In genomic region chr3:89764119-89764724, GRCm38 (mm10) we compare ENCODE assay signal across 8 mouse cellular contexts. TPM values are rescaled to one million over a fixed set of nuclear protein-coding genes. Genes with fewer than 3 reads are reported as not detected.
DNase-seq lines count a peak whose midpoint lies in the region; ATAC-seq and TF ChIP-seq lines count a peak whose summit lies in the region.

Gene Chrnb2, minus strand, starts transcription at chr3:89764632.

- intact Hi-C loops in heart, postnatal 25 days (cut with DNase I), result no loop called here

- H3K27ac ChIP-seq in forebrain, embryonic 16.5 days (ENCODE audit: low read length), result peak within 1 kb of the TSS; percentile 74
- no peak within 1 kb of the TSS for H3K27ac ChIP-seq in lung, embryonic 14.5 days (ENCODE audit: low read depth)
- H3K27ac ChIP-seq in neural tube, embryonic 15.5 days (replicated peaks), result peak within 1 kb of the TSS; percentile 86

- no peak for TF ChIP-seq CTCF in G1E (IDR thresholded peaks at IDR 0.05; ENCODE audit: low read depth, low read length)
- TF ChIP-seq CTCF in lung, embryonic 14.5 days (IDR thresholded peaks at IDR 0.05; ENCODE audit: low read depth), result no peak

- ATAC-seq in G1E (ENCODE audit: extremely low read depth, insufficient number of reproducible peaks, low FRiP score, poor library complexity, severe bottlenecking), result no peak
- peak; percentile 75 for ATAC-seq in forebrain, embryonic 16.5 days
- ATAC-seq in lung, embryonic 14.5 days (ENCODE audit: insufficient read depth), result peak; percentile 95
- peak; percentile 81 for ATAC-seq in neural tube, embryonic 15.5 days (ENCODE audit: low FRiP score)

- H3K4me1 ChIP-seq in G1E (ENCODE audit: insufficient read depth, low read depth, low read length), result peaks cover 9% of the 10 kb centered on the region
- H3K4me1 ChIP-seq in forebrain, embryonic 16.5 days (replicated peaks; ENCODE audit: control insufficient read depth, insufficient read depth, low read length), result peaks cover 28% of the 10 kb centered on the region
- H3K4me1 ChIP-seq in lung, embryonic 14.5 days (ENCODE audit: insufficient read depth), result 0 out of 2 replicates have a peak, but pooled peaks cover 4% of the 10 kb centered on the region
- peaks cover 46% of the 10 kb centered on the region for H3K4me1 ChIP-seq in neural tube, embryonic 15.5 days

- under 1% methylated on average over 36 of the region's 36 CpGs for WGBS in forebrain, embryonic 16.5 days
- WGBS in lung, embryonic 14.5 days, result under 1% methylated on average over 36 of the region's 36 CpGs
- WGBS in neural tube, embryonic 15.5 days, result under 1% methylated on average over 36 of the region's 36 CpGs

- H3K9ac ChIP-seq in forebrain, embryonic 16.5 days (replicated peaks; ENCODE audit: low read depth, low read length), result peak within 1 kb of the TSS; percentile 74
- no peak within 1 kb of the TSS for H3K9ac ChIP-seq in lung, embryonic 14.5 days
- H3K9ac ChIP-seq in neural tube, embryonic 15.5 days (replicated peaks), result peak within 1 kb of the TSS; percentile 75

- peak within 1 kb of the TSS; percentile 76 for H3K4me2 ChIP-seq in forebrain, embryonic 16.5 days (ENCODE audit: low read length)
- peak within 1 kb of the TSS; percentile 37 for H3K4me2 ChIP-seq in lung, embryonic 14.5 days
- H3K4me2 ChIP-seq in neural tube, embryonic 15.5 days, result peak within 1 kb of the TSS; percentile 77

- H3K9me3 ChIP-seq in G1E (replicated peaks), result no peaks in the 10 kb centered on the region
- H3K9me3 ChIP-seq in forebrain, embryonic 16.5 days (ENCODE audit: control insufficient read depth, low read length), result no peaks in the 10 kb centered on the region
- no peaks in the 10 kb centered on the region for H3K9me3 ChIP-seq in lung, embryonic 14.5 days (ENCODE audit: low read depth, low read length)
- no peaks in the 10 kb centered on the region for H3K9me3 ChIP-seq in neural tube, embryonic 15.5 days (replicated peaks)

- peaks cover 46% of the 10 kb centered on the region for H3K27me3 ChIP-seq in G1E (ENCODE audit: insufficient read depth, low read length)
- H3K27me3 ChIP-seq in forebrain, embryonic 16.5 days (replicated peaks; ENCODE audit: control insufficient read depth, insufficient read depth, low read length), result peaks cover 2% of the 10 kb centered on the region; the same call in 1 of the 2 replicates
- 0 out of 2 replicates have a peak, but pooled peaks cover 8% of the 10 kb centered on the region for H3K27me3 ChIP-seq in lung, embryonic 14.5 days (ENCODE audit: insufficient read depth, low read length)
- no peaks in the 10 kb centered on the region for H3K27me3 ChIP-seq in neural tube, embryonic 15.5 days (replicated peaks)

- peak; percentile 57 for DNase-seq in G1E (ENCODE audit: low spot score)
- peak; percentile 65 to 74 for DNase-seq in cerebellum, adult 18-20 months
- peak; percentile 27 for DNase-seq in heart, postnatal 25 days (ENCODE audit: low spot score)
- peak; percentile 63 to 90 for DNase-seq in kidney, postnatal 36 days
- DNase-seq in lung, embryonic 14.5 days, result peak; percentile 94
- peak; percentile 31 to 44 for DNase-seq in thymus, adult 18-20 months

- peaks cover 7% of the 10 kb centered on the region for H3K36me3 ChIP-seq in G1E (replicated peaks)
- 0 out of 2 replicates have a peak, but pooled peaks cover 2% of the 10 kb centered on the region for H3K36me3 ChIP-seq in forebrain, embryonic 16.5 days (ENCODE audit: control insufficient read depth, insufficient read depth)
- H3K36me3 ChIP-seq in lung, embryonic 14.5 days (ENCODE audit: insufficient read depth), result no peaks in the 10 kb centered on the region
- H3K36me3 ChIP-seq in neural tube, embryonic 15.5 days, result peaks cover 21% of the 10 kb centered on the region

- no peak within 1 kb of the TSS; the same call in 1 of the 2 replicates for H3K4me3 ChIP-seq in G1E (ENCODE audit: low read depth, low read length)
- H3K4me3 ChIP-seq in forebrain, embryonic 16.5 days (replicated peaks; ENCODE audit: low read length), result peak within 1 kb of the TSS; percentile 65
- H3K4me3 ChIP-seq in lung, embryonic 14.5 days (ENCODE audit: low read depth, low read length), result no peak within 1 kb of the TSS
- H3K4me3 ChIP-seq in neural tube, embryonic 15.5 days (replicated peaks), result peak within 1 kb of the TSS; percentile 70

RNA-seq across cellular contexts. Expression of gene Chrnb2, which starts in this region (rescaled TPM):
- total RNA-seq in G1E (2014; fragmentation: Nextera tagmentation) (2.0 and 2.2 TPM in 2 replicates), G1E (2017) (1.2 and 1.3 TPM in 2 replicates)
- 0.14 and 0.23 TPM in 2 replicates for polyA plus RNA-seq in G1E (2012)
- polyA plus RNA-seq in forebrain, embryonic 16.5 days (2015; fragmentation: Nextera tagmentation; extraction: Ambion mirVana), result 27.7 and 29.5 TPM in 2 replicates
- total RNA-seq in heart, postnatal 25 days (2021), result under 1 TPM; 0.08 to 0.13 TPM
- polyA plus RNA-seq in lung, embryonic 14.5 days (2014; fragmentation: Nextera tagmentation; extraction: Ambion mirVana), result 0.47 and 0.63 TPM in 2 replicates
- polyA plus RNA-seq in neural tube, embryonic 15.5 days (2015; fragmentation: Nextera tagmentation; extraction: Ambion mirVana), result 18.9 and 22.5 TPM in 2 replicates

Comparison
In these comparisons a context has a peak if more than half of its experiments do, and no peak if none do; other contexts are left out.
1. RNA of gene Chrnb2 (polyA plus RNA-seq): 27.7 to 29.5 TPM in forebrain, embryonic 16.5 days and 18.9 to 22.5 TPM in neural tube, embryonic 15.5 days; 0.47 to 0.63 TPM in lung, embryonic 14.5 days and 0.14 to 0.23 TPM in G1E; every median in the first group is over 10 times any median in the second.
2. Peak in DNase-seq in heart, postnatal 25 days; RNA of the gene not detected or under 1 TPM.
3. Peak in DNase-seq, ATAC-seq and H3K4me2 ChIP-seq in lung, embryonic 14.5 days; RNA of the gene not detected or under 1 TPM.
4. DNase-seq: peak in every context shown above with its lines; median percentile 94 in lung, embryonic 14.5 days; 76 in kidney, postnatal 36 days; 70 in cerebellum, adult 18-20 months; 57 in G1E; 38 in thymus, adult 18-20 months; 27 in heart, postnatal 25 days.
5. H3K4me3 ChIP-seq: peak in forebrain, embryonic 16.5 days (single experiment) and neural tube, embryonic 15.5 days (single experiment); none in G1E (single experiment) and lung, embryonic 14.5 days (single experiment).
6. Peak in every context shown above with its lines, with median percentiles within 50 percentile points of each other: H3K4me2 ChIP-seq.